Mouse (Mus musculus) lung, embryonic 15.5 days (tissue): ENCODE results near the gene Dlx2. TPM values are rescaled to one million over a fixed set of nuclear protein-coding genes. Genes with fewer than 3 reads are reported as not detected.
A peak's percentile ranks its signal among the peaks of the same experiment; 100 is the strongest.

ENCODE experiments used
- ATAC-seq: fragments of 200-750 bp; cut with Nextera tagmentation; 2 replicates; pipeline ENCODE4 v1.8.0; 2017; ENCODE audit warnings: moderate number of reproducible peaks, borderline replicate concordance; ENCODE audit not compliant: low FRiP score, low TSS enrichment; ENCODE audit errors: extremely low read depth
- H3K27ac ChIP-seq: fragments of 300-500 bp; sonication (generic); 2 replicates; pipeline ENCODE4 v1.5.1; 2015; ENCODE audit warnings: moderate library complexity, mild to moderate bottlenecking, inconsistent platforms
- H3K27me3 ChIP-seq: fragments of 300-500 bp; sonication (generic); 2 replicates; pipeline ENCODE4 v1.6.1; 2015; ENCODE audit warnings: inconsistent platforms
- H3K36me3 ChIP-seq: fragments of 300-500 bp; sonication (generic); 2 replicates; pipeline ENCODE4 v1.6.1; 2015; ENCODE audit warnings: inconsistent platforms
- H3K4me1 ChIP-seq: fragments of 300-500 bp; sonication (generic); 2 replicates; pipeline ENCODE4 v1.6.1; 2015; ENCODE audit warnings: inconsistent platforms
- H3K4me2 ChIP-seq: fragments of 300-500 bp; sonication (generic); 2 replicates; pipeline ENCODE4 v1.6.1; 2015; ENCODE audit warnings: inconsistent platforms, mild to moderate bottlenecking, moderate library complexity
- H3K4me3 ChIP-seq: fragments of 300-500 bp; sonication (generic); 2 replicates; pipeline ENCODE4 v1.5.1; 2015; ENCODE audit warnings: mild to moderate bottlenecking, inconsistent platforms
- H3K9ac ChIP-seq: fragments of 300-500 bp; sonication (generic); 2 replicates; pipeline ENCODE4 v1.6.1; 2015; ENCODE audit warnings: inconsistent platforms
- H3K9me3 ChIP-seq: fragments of 300-500 bp; sonication (generic); 2 replicates; pipeline ENCODE4 v1.6.1; 2016; ENCODE audit warnings: inconsistent platforms
- WGBS: fragments of 180-500 bp; shearing (Covaris S2); methylation state at CpG from one replicate; pipeline ENCODE4 v1.1.7; 2015; 5-methylcytosine and 5-hydroxymethylcytosine counted together
- polyA plus RNA-seq: library from polyadenylated mRNA; unstranded; fragments of >200 nt; fragmentation: Nextera tagmentation; extraction: Ambion mirVana; gene quantifications from 2 replicates; pipeline ENCODE4 v1.2.1, GENCODE M21; 2015

Dlx2 gene
- 0.15 and 0.16 TPM in 2 replicates for polyA plus RNA-seq

GRCm38 (mm10) chr2:71546640-71547071 is at the start of gene Dlx2:
Gene Dlx2 (minus strand): TSS chr2:71546754.
- Histone ChIP-seq H3K9me3 (no peaks in the 10 kb centered on the region), H3K27ac (no peak within 1 kb of the TSS), H3K9ac (no peak within 1 kb of the TSS), H3K27me3 (peaks cover 95% of the 10 kb centered on the region), H3K4me3 (peak within 1 kb of the TSS; percentile 42), H3K4me2 (peak within 1 kb of the TSS; percentile 92), H3K36me3 (no peaks in the 10 kb centered on the region), H3K4me1 (peaks cover 37% of the 10 kb centered on the region)
- WGBS: under 1% methylated on average over 37 of the region's 37 CpGs
- ATAC-seq: 0 out of 2 replicates have a peak, but pooled peaks have one; percentile 19

- Histone ChIP-seq H3K4me2 (no peak overlapping the region), H3K4me3 (no peak overlapping the region), H3K9ac (no peak overlapping the region), H3K4me1 (no peaks in the 10 kb centered on the region), H3K27ac (no peak overlapping the region), H3K27me3 (no peaks in the 10 kb centered on the region), H3K36me3 (no peaks in the 10 kb centered on the region), H3K9me3 (no peaks in the 10 kb centered on the region)
- WGBS: 70% methylated on average over 7 of the region's 7 CpGs
- ATAC-seq: no peak
Observed at GRCm38 (mm10) chr2:71594466-71594865, 47.9 kb upstream of the Dlx2 start.

GRCm38 (mm10) chr2:71589114-71589513 is 42.6 kb upstream of the Dlx2 start:
- H3K9ac ChIP-seq: no peak overlapping the region
- no peak overlapping the region for H3K4me2 ChIP-seq
- no peaks in the 10 kb centered on the region for H3K4me1 ChIP-seq
- H3K36me3 ChIP-seq: no peaks in the 10 kb centered on the region
- no peak overlapping the region for H3K27ac ChIP-seq
- no peaks in the 10 kb centered on the region for H3K27me3 ChIP-seq
- ATAC-seq: no peak
- no peaks in the 10 kb centered on the region for H3K9me3 ChIP-seq
- H3K4me3 ChIP-seq: no peak overlapping the region
- 89% methylated on average over 9 of the region's 9 CpGs for whole genome bisulfite sequencing

- Histone ChIP-seq H3K27ac (no peak overlapping the region), H3K36me3 (no peaks in the 10 kb centered on the region), H3K9ac (peak overlapping the region; percentile 47), H3K27me3 (peaks cover 14% of the 10 kb centered on the region; the same call in 1 of the 2 replicates), H3K4me1 (no peaks in the 10 kb centered on the region), H3K9me3 (no peaks in the 10 kb centered on the region), H3K4me3 (peak overlapping the region; percentile 63), H3K4me2 (peak overlapping the region; percentile 97)
- ATAC-seq: no peak
- 66% methylated on average over 5 of the region's 5 CpGs for WGBS
Observed at GRCm38 (mm10) chr2:71581488-71581887, 34.9 kb upstream of the Dlx2 start.

GRCm38 (mm10) chr2:71580632-71581466 is 34.3 kb upstream of the Dlx2 start:
- no peak overlapping the region for H3K27ac ChIP-seq
- no peaks in the 10 kb centered on the region for H3K9me3 ChIP-seq
- H3K4me1 ChIP-seq: no peaks in the 10 kb centered on the region
- peak overlapping the region; percentile 63 for H3K4me3 ChIP-seq
- peaks cover 14% of the 10 kb centered on the region; the same call in 1 of the 2 replicates for H3K27me3 ChIP-seq
- 10% methylated on average over 50 of the region's 50 CpGs for WGBS
- H3K9ac ChIP-seq: peak overlapping the region; percentile 47
- H3K4me2 ChIP-seq: peak overlapping the region; percentile 97
- peak; percentile 73 for ATAC-seq
- no peaks in the 10 kb centered on the region for H3K36me3 ChIP-seq

GRCm38 (mm10) chr2:71577059-71577458 is 30.5 kb upstream of the Dlx2 start:
- Histone ChIP-seq H3K9me3 (no peaks in the 10 kb centered on the region), H3K27me3 (peaks cover 18% of the 10 kb centered on the region; the same call in 1 of the 2 replicates), H3K4me2 (no peak overlapping the region), H3K4me1 (no peaks in the 10 kb centered on the region), H3K36me3 (no peaks in the 10 kb centered on the region), H3K9ac (no peak overlapping the region), H3K4me3 (no peak overlapping the region), H3K27ac (no peak overlapping the region)
- ATAC-seq: no peak
- 84% methylated on average over 2 of the region's 2 CpGs for WGBS

GRCm38 (mm10) chr2:71573736-71574135 is 27.2 kb upstream of the Dlx2 start:
- Histone ChIP-seq H3K4me1 (no peaks in the 10 kb centered on the region), H3K36me3 (no peaks in the 10 kb centered on the region), H3K9me3 (no peaks in the 10 kb centered on the region), H3K4me3 (no peak overlapping the region), H3K27ac (no peak overlapping the region), H3K27me3 (peaks cover 4% of the 10 kb centered on the region; the same call in 1 of the 2 replicates), H3K9ac (no peak overlapping the region), H3K4me2 (no peak overlapping the region)
- no peak for ATAC-seq
- whole genome bisulfite sequencing: 33% methylated on average over 4 of the region's 4 CpGs

GRCm38 (mm10) chr2:71566466-71566865 is 19.9 kb upstream of the Dlx2 start:
- no peaks in the 10 kb centered on the region for H3K27me3 ChIP-seq
- ATAC-seq: no peak
- no peaks in the 10 kb centered on the region for H3K36me3 ChIP-seq
- no peaks in the 10 kb centered on the region for H3K4me1 ChIP-seq
- no peak overlapping the region for H3K9ac ChIP-seq
- H3K9me3 ChIP-seq: no peaks in the 10 kb centered on the region
- no peak overlapping the region for H3K4me2 ChIP-seq
- H3K27ac ChIP-seq: no peak overlapping the region
- no peak overlapping the region for H3K4me3 ChIP-seq
- WGBS: 62% methylated on average over 9 of the region's 9 CpGs

GRCm38 (mm10) chr2:71556071-71556470 is 9.5 kb upstream of the Dlx2 start:
- Histone ChIP-seq H3K9me3 (no peaks in the 10 kb centered on the region), H3K9ac (no peak overlapping the region), H3K4me1 (no peaks in the 10 kb centered on the region), H3K36me3 (no peaks in the 10 kb centered on the region), H3K27me3 (peaks cover 37% of the 10 kb centered on the region), H3K27ac (no peak overlapping the region), H3K4me2 (no peak overlapping the region), H3K4me3 (no peak overlapping the region)
- 68% methylated on average over 5 of the region's 5 CpGs for WGBS
- no peak for ATAC-seq

- Histone ChIP-seq H3K4me1 (peaks cover 3% of the 10 kb centered on the region), H3K27me3 (peaks cover 76% of the 10 kb centered on the region), H3K27ac (no peak overlapping the region), H3K9ac (no peak overlapping the region), H3K4me2 (no peak overlapping the region), H3K9me3 (no peaks in the 10 kb centered on the region), H3K36me3 (no peaks in the 10 kb centered on the region), H3K4me3 (no peak overlapping the region)
- no peak for ATAC-seq
- under 1% methylated on average over 18 of the region's 18 CpGs for WGBS
Observed at GRCm38 (mm10) chr2:71551704-71552103, 5.2 kb upstream of the Dlx2 start.

- H3K4me2 ChIP-seq: no peak overlapping the region
- H3K4me3 ChIP-seq: no peak overlapping the region
- H3K27ac ChIP-seq: no peak overlapping the region
- no peak for ATAC-seq
- no peak overlapping the region for H3K9ac ChIP-seq
- H3K36me3 ChIP-seq: no peaks in the 10 kb centered on the region
- H3K4me1 ChIP-seq: peaks cover 17% of the 10 kb centered on the region
- 34% methylated on average over 3 of the region's 3 CpGs for WGBS
- H3K27me3 ChIP-seq: peaks cover 89% of the 10 kb centered on the region
- no peaks in the 10 kb centered on the region for H3K9me3 ChIP-seq
Observed at GRCm38 (mm10) chr2:71550330-71550729, 3.8 kb upstream of the Dlx2 start.

- Histone ChIP-seq H3K4me1 (peaks cover 33% of the 10 kb centered on the region), H3K36me3 (no peaks in the 10 kb centered on the region), H3K27ac (no peak overlapping the region), H3K27me3 (peaks cover 95% of the 10 kb centered on the region), H3K4me2 (no peak overlapping the region), H3K9ac (no peak overlapping the region), H3K4me3 (no peak overlapping the region), H3K9me3 (no peaks in the 10 kb centered on the region)
- ATAC-seq: no peak
- WGBS: 3% methylated on average over 8 of the region's 8 CpGs
Observed at GRCm38 (mm10) chr2:71547829-71548228, 1.3 kb upstream of the Dlx2 start.
